Mouse (Mus musculus) liver, embryonic 14.5 days (tissue): ENCODE measurements around the gene Tacc2.

Experiments
- CTCF ChIP-seq: IDR thresholded peaks from 2 replicates; pipeline ENCODE4 v1.5.1; 2016; ENCODE audit warnings: antibody characterized with exemption, low read depth, control low read depth
- EP300 ChIP-seq: IDR thresholded peaks from 2 replicates; pipeline ENCODE4 v1.6.1; 2016; ENCODE audit warnings: antibody characterized with exemption, low read depth

DNA sequence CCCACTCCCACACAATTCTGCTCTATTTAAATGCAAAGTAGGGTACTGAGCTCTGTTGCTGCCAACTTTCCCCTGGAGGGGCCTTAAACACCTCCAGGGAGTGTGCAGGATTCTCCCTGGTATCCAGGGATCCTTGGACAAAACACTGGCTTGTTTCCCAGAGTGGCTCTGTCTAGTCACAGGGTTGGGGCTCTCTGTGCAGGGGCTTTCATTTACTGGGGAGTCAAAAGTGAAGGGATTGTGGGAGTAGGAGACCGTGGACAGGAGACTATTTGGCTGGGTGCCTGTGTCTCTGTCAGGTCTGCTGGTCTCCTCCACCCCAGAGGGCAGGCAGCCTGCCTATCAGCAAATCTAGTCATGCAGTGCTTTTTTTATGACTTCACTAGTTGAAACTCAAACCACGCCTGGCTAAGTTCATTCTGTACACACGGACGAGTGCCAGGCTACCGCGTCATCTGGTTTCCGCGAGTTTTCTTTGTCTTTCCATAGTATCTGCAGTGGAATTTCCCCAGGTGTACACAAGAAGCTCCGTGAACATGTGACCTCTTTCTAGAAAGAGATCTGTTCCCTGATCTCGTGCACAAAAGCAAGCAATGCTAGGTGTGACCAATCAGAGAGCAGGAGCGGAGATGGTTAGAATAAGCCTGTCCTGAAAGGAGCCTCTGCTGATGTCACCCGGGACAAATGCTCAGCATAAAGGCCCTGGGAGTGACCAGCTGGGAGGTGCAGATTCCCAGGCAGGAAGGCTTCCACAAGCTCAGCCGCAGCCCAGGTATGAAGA is 2.8 kb upstream of the Tacc2 start:
- TF ChIP-seq EP300 (no peak), CTCF (no peak)
